Comparison of ENCODE assay signal across 1 mouse cellular context in the genomic region with DNA sequence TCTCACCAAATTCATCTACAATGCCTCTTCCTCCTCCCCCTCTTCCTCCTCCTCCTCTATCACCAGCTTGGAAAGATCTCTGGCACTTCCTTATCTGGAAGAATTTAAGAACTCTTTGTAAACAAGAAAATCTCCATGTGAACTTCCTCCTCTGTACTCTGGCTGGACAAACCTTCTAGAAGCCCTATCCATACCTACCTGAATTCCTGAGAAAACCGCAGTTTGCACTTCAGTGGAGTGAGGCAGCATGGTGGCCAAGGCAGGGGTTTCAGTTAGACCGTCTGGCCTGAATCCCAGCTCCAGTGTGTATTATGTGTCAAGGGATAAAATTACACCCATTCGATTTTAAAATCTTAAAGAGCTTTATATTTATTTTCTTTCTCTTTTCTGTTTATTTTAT.
TF ChIP-seq lines count a peak whose summit lies in the region.

No protein-coding gene starts in this region.

TF ChIP-seq in MEL, 35 proteins besides CTCF, POLR2A, EP300 and RAD21:
- TF ChIP-seq NRF1 (IDR thresholded peaks at IDR 0.05; ENCODE audit: insufficient read depth, low read depth, low read length, poor library complexity, severe bottlenecking) (no peak), MAZ (IDR thresholded peaks at IDR 0.05; ENCODE audit: low read depth, low read length) (no peak)
